In genomic region chr16:25010980-25011877, GRCm38 (mm10) we compare ENCODE assay signal across 12 mouse cellular contexts.
DNase-seq lines count a peak whose midpoint lies in the region; ATAC-seq lines count a peak whose summit lies in the region.
"Had no signal": no experiment of that assay in that cellular context is flagged by ENCODE, and none has a peak within 500 bp of the region (broad histone marks: within the 10 kb centered on the region; RNA-seq: fewer than 3 reads in every experiment).

No protein-coding gene starts in this region.

- 47% methylated on average over 5 of the region's 5 CpGs for WGBS in kidney, embryonic 15.5 days

- no peak overlapping the region for H3K4me2 ChIP-seq in kidney, embryonic 15.5 days
- H3K4me2 ChIP-seq: forebrain, embryonic 13.5 days had no signal

- no peaks in the 10 kb centered on the region for H3K36me3 ChIP-seq in kidney, embryonic 15.5 days

- no peak overlapping the region for H3K9ac ChIP-seq in kidney, embryonic 15.5 days
- H3K9ac ChIP-seq: forebrain, embryonic 13.5 days had no signal

- H3K27me3 ChIP-seq in kidney, embryonic 15.5 days, result no peaks in the 10 kb centered on the region
- H3K27me3 ChIP-seq: forebrain, embryonic 13.5 days; megakaryocyte, embryonic 14.5 days had no signal

- no peaks in the 10 kb centered on the region for H3K9me3 ChIP-seq in kidney, embryonic 15.5 days (replicated peaks)
- H3K9me3 ChIP-seq: forebrain, embryonic 13.5 days; megakaryocyte, embryonic 14.5 days had no signal

- no peak for ATAC-seq in kidney, embryonic 15.5 days (replicated peaks; ENCODE audit: low FRiP score)
- ATAC-seq: forebrain, embryonic 13.5 days had no signal

- H3K4me1 ChIP-seq in kidney, embryonic 15.5 days, result peaks cover 6% of the 10 kb centered on the region; the same call in 1 of the 2 replicates

- no peak overlapping the region for H3K4me3 ChIP-seq in kidney, embryonic 15.5 days (replicated peaks)
- H3K4me3 ChIP-seq: forebrain, embryonic 13.5 days; megakaryocyte, embryonic 14.5 days had no signal

- peak overlapping the region; percentile 35; the same call in 1 of the 2 replicates for H3K27ac ChIP-seq in kidney, embryonic 15.5 days
- H3K27ac ChIP-seq: forebrain, embryonic 13.5 days had no signal

- no peak for DNase-seq in kidney, postnatal 10 days
- DNase-seq in Muller cell, postnatal 12 days (ENCODE audit: inconsistent ontology term), result peak; percentile 47
- peak; percentile 57 to 60 for DNase-seq in heart, adult 9 months (ENCODE audit: low spot score in 2 of 2)
- DNase-seq in lung, postnatal 25 days (ENCODE audit: low spot score), result peak; percentile 28
- no peak for DNase-seq in urinary bladder, adult 18-20 months (ENCODE audit: low spot score in 2 of 2)
- no peak for DNase-seq in testis, postnatal 14 days (ENCODE audit: low spot score)
- no peak for DNase-seq in cerebellum, adult 8-10 months
- DNase-seq: left cerebral cortex, postnatal 4 days; thymus, postnatal 4 days had no signal

Comparison
In these comparisons a context has a peak if more than half of its experiments do, and no peak if none do; other contexts are left out.
1. DNase-seq: peak in Muller cell, postnatal 12 days (single experiment), heart, adult 9 months (2 of 2) and lung, postnatal 25 days (single experiment); none in kidney, postnatal 10 days (single experiment), urinary bladder, adult 18-20 months (0 of 2), testis, postnatal 14 days (single experiment) and cerebellum, adult 8-10 months (single experiment).